Mouse (Mus musculus) A20 (cell line): ENCODE measurements around the gene Manbal.

ENCODE experiments used
- DNase-seq: peaks from one replicate; pipeline ENCODE4 v3.0.0-alpha.2; 2011; ENCODE audit warnings: low read depth, low spot score

The Manbal gene

GRCm38 (mm10) chr2:157434041-157434440 is 66.6 kb downstream of the Manbal start:
- DNase-seq: no peak

DNA sequence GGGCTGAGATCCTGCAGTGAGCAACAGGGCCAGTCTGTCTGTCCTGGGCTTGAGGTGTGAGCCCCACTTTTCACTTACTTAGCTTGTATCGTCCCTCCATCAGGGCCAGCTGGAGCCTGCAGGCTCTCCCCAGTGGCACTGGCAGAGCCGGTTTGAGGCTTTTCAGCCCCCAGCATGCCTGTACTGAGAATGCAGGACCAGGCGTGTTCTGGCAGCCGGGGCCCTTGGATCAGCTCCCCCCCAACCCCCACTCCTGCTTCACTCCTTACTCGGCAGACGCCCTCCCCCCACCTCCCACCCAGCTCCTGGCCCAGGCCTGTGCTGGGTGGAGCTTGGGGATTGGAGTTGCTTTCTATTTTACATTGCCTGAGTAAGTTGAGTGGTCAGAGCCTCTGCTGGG is 67.1 kb downstream of the Manbal start:
- no peak for DNase-seq

DNA sequence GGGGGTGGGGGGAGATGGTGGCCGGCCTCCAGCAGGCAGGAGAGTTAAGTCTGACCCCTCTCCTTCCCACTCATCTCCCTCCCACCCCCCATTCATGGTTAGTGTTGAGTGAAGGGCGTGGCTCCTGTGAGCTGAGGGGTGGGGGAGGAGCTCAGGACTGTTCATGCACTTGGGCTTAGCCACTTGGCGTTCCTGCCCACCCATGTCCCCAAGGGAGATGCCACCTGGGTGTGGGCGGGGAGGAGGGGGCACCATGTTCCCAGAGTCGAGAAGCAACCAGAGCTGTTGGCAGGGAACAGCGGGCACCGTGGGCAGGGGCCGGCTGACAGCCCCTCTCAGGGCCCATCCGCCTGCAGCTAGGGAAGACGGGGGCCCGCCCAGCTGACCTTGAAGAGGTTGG is 69.1 kb downstream of the Manbal start:
- DNase-seq: no peak

DNA sequence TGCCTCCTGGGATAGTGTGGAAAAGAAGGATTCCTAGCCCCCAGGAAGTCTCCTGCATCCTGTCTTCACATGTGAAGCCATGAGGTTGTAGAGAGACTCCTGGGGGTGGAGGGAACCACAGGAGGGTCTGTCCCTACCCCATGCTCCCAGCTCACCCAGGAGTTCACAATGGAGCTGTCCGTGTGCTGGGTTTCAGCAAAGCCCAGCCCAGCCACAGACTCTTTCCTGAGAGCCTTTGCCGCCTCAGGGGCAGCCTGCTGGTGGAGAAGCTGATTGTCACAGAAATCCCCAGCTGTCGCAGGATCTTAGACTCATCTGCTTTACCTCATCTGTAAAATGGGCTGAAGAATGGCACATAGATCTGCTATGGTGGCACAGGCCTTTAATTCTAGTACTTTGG is 69.7 kb downstream of the Manbal start:
- no peak for DNase-seq

GRCm38 (mm10) chr2:157441363-157441762 is 74.0 kb downstream of the Manbal start:
- DNase-seq: no peak
